Mouse (Mus musculus): ENCODE data around the gene Max.

The Max gene

DNA sequence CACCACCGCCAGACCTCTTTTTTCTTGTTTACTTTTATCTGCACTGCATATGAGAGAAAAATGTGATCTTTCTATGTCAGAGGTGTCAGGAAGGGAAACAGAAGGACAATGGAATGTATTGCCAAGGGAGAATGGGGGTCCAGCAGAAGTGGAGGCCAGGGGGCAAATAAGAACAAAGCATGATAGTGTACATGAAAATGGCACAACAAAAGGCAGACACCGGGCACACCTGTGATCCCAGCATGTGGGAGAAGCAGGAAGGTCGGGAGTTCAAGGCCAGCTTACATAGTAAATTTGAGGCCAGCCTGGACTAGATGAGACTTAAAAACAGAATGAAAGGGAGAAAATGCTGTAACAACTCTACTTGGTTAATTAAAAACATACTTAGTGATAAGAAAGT lies 43.1 kb downstream of the Max start:
- DNase-seq = no peak

GRCm38 (mm10) chr12:76918113-76918512 lies 43.9 kb downstream of the Max start:
- DNase-seq = no peak

DNA sequence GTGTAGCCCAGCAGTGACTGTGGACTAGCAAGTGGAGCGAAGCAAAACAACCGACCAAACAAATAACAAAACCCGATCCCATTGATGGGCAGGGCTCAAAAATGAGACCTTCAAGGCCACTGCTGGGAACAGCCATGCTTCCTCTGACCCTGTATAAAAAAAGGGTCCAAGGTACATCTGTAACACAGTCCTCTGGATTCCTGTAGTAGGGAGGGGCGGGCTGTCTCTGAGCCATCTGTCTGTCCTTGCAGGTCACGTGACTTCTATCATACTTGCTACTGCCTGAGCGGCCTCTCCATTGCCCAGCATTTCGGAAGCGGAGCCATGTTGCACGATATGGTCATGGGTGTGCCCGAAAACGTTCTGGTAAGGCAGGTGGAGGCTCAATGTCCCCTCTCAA lies 45.8 kb downstream of the Max start:
- no peak for DNase-seq

GRCm38 (mm10) chr12:76912193-76912592 lies 49.8 kb downstream of the Max start:
- no peak for DNase-seq

- peak; percentile 19 to 47 for DNase-seq
Observed at GRCm38 (mm10) chr12:76911171-76911726, 50.8 kb downstream of the Max start.

GRCm38 (mm10) chr12:76910258-76910940 lies 51.6 kb downstream of the Max start:
- DNase-seq = peak; percentile 39 to 51

DNA sequence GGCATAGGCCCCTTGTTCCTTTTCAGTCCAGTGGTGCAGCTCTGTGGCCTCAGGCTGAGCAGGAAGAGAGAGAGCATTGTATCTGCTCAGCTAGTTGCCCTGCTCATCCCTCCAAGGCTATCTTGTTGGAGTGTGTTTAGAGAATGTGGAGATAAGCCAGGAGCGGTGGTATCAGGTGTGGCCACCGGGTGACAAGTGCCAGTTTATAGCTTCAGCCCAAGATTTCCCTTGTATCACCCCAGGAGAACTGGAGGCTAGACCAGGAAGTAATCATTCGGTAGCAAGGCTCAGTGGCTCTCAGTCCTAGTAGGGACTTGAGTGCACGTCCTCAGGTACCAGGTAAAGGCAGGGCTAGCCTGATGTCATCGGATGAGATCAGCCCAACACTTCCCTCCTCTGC lies 52.8 kb downstream of the Max start:
- DNase-seq = no peak

GRCm38 (mm10) chr12:76906278-76906677 lies 55.7 kb downstream of the Max start:
- no peak for DNase-seq

- no peak for DNase-seq
Observed at GRCm38 (mm10) chr12:76901508-76902294, 60.3 kb downstream of the Max start.

- DNase-seq = no peak
Observed at GRCm38 (mm10) chr12:76899261-76899975, 62.6 kb downstream of the Max start.

DNA sequence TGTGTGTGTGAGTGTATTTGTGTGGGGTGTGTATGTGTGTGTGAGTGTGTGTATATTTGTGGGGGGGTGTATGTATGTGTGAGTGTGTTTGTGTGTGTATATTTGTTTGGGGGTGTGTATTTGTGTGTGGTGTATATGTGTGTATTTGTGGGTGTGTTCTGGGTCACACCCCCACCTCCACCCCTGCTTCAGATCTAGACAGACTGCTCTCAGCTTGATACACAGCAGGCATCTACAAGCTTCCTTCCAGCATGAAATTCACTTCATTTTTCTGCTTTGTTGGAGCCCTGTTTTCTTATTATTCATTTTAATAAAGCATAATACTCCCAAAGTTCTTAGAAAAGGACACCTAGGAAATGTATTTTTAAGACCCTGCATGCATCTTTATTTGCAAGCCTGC lies 63.9 kb downstream of the Max start:
- DNase-seq = no peak

- no peak for DNase-seq
Observed at GRCm38 (mm10) chr12:76897006-76897405, 65.0 kb downstream of the Max start.

GRCm38 (mm10) chr12:76896566-76896965 lies 65.4 kb downstream of the Max start:
- no peak for DNase-seq

GRCm38 (mm10) chr12:76895777-76896176 lies 66.2 kb downstream of the Max start:
- no peak for DNase-seq

- no peak for DNase-seq
Observed at GRCm38 (mm10) chr12:76894792-76895559, 67.0 kb downstream of the Max start.

- no peak for DNase-seq
Observed at GRCm38 (mm10) chr12:76892910-76893695, 68.9 kb downstream of the Max start.

- no peak for DNase-seq
Observed at GRCm38 (mm10) chr12:76891160-76891559, 70.8 kb downstream of the Max start.

DNA sequence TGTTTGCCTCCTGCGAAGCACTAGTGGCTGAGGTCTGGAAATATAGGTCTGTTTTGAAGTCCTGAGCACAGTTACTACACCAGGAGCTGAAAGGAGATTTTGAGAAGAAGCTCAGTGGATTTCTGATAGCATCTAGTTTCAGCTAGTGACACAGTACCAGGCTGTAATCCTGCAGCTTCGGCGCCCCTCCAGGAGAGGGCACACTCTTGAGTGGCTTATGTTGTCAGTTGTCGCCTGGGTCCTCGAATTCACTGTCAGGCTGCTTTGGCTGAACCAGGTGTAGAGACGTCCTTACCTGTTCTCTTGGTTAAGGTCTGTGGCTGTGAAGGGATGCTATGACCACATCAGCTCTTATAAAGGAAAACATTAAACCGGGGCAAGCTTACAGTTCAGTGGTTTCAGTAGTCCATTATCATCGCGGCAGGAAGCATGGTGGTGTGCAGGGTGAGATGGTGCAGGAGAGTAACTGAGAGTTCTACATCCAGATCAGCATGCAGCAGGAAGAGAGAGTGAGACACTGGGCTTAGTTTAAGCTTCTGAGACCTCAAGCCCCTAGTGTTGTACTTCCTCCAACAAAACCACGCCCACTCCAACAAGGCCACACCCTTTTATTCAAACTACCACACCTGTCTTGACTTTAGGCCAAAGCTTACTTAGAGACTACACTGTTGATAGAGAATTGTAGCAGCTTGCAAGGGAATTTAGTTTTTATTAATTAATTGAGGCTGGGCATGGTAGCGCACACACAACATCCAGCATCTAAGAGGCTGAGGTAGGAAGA lies 72.4 kb downstream of the Max start:
- DNase-seq = no peak

- DNase-seq = no peak
Observed at GRCm38 (mm10) chr12:76887941-76888340, 74.1 kb downstream of the Max start.
